ENCODE assay signal across 10 mouse cellular contexts in genomic region chr5:69601027-69601426, GRCm38 (mm10). TPM values are rescaled to one million over a fixed set of nuclear protein-coding genes. Genes with fewer than 3 reads are reported as not detected.
A peak's percentile ranks its signal among the peaks of the same experiment; 100 is the strongest.
DNase-seq lines count a peak whose midpoint lies in the region; ATAC-seq and TF ChIP-seq lines count a peak whose summit lies in the region.
"Had no signal": no experiment of that assay in that cellular context is flagged by ENCODE, and none has a peak within 500 bp of the region (broad histone marks: within the 10 kb centered on the region; RNA-seq: fewer than 3 reads in every experiment).

No protein-coding gene starts in this region.

- no peak overlapping the region for H3K27ac ChIP-seq in left cerebral cortex, adult 2 months
- H3K27ac ChIP-seq in midbrain, postnatal 0 days (ENCODE audit: low read depth, low read length): no peak overlapping the region
- H3K27ac ChIP-seq: heart, embryonic 15.5 days; limb, embryonic 13.5 days had no signal

- H3K4me2 ChIP-seq in midbrain, postnatal 0 days (ENCODE audit: low read depth, low read length, poor library complexity, severe bottlenecking): no peak overlapping the region
- H3K4me2 ChIP-seq: heart, embryonic 15.5 days; limb, embryonic 13.5 days had no signal

- H3K9me3 ChIP-seq in midbrain, postnatal 0 days (ENCODE audit: low read length): no peaks in the 10 kb centered on the region
- H3K9me3 ChIP-seq: heart, embryonic 15.5 days; limb, embryonic 13.5 days had no signal

- TF ChIP-seq CTCF in left cerebral cortex, adult 2 months (IDR thresholded peaks at IDR 0.05): peak; percentile 61
- peak; percentile 83 for TF ChIP-seq CTCF in midbrain, postnatal 0 days (IDR thresholded peaks at IDR 0.05)

- no peak for ATAC-seq in CD4-positive, CD25-positive, alpha-beta regulatory T cell, adult 4 months
- ATAC-seq in midbrain, postnatal 0 days (ENCODE audit: low FRiP score): no peak

- no peak overlapping the region for H3K4me3 ChIP-seq in left cerebral cortex, adult 2 months
- H3K4me3 ChIP-seq in midbrain, postnatal 0 days (ENCODE audit: low read depth, low read length): no peak overlapping the region
- H3K4me3 ChIP-seq: heart, embryonic 15.5 days; limb, embryonic 13.5 days had no signal

- no peaks in the 10 kb centered on the region for H3K4me1 ChIP-seq in midbrain, postnatal 0 days (ENCODE audit: insufficient read depth, low read length)
- H3K4me1 ChIP-seq: heart, embryonic 15.5 days; limb, embryonic 13.5 days had no signal

- no peaks in the 10 kb centered on the region for H3K36me3 ChIP-seq in midbrain, postnatal 0 days (ENCODE audit: insufficient read depth, low read length)
- H3K36me3 ChIP-seq: heart, embryonic 15.5 days; limb, embryonic 13.5 days had no signal

- peak; percentile 18 for DNase-seq in CD4-positive, CD25-positive, alpha-beta regulatory T cell, adult 2 months (ENCODE audit: low read depth, low spot score)
- no peak for DNase-seq in left cerebral cortex, adult 2 months (ENCODE audit: extremely low spot score in 1 of 2, low spot score in 2 of 2)
- DNase-seq in left cerebral cortex, adult 18-20 months (ENCODE audit: low spot score in 2 of 2): no peak
- peak; percentile 50 for DNase-seq in embryo, embryonic 10.5 days (ENCODE audit: low spot score)
- DNase-seq in midbrain, postnatal 0 days (ENCODE audit: low spot score): peak; percentile 64
- DNase-seq in gastrocnemius, postnatal 4 days (ENCODE audit: low spot score in 2 of 2): no peak
- DNase-seq in frontal cortex, postnatal 36 days (ENCODE audit: low spot score in 2 of 2): no peak

- no peak overlapping the region for H3K9ac ChIP-seq in midbrain, postnatal 0 days (replicated peaks; ENCODE audit: low read length, poor library complexity, severe bottlenecking)
- H3K9ac ChIP-seq: heart, embryonic 15.5 days; limb, embryonic 13.5 days had no signal

- intact Hi-C loops in left cerebral cortex, adult 2 months (cut with DNase I): no loop called here

- no peaks in the 10 kb centered on the region for H3K27me3 ChIP-seq in midbrain, postnatal 0 days (ENCODE audit: insufficient read depth, low read length)
- H3K27me3 ChIP-seq: heart, embryonic 15.5 days; limb, embryonic 13.5 days had no signal

RNA-seq across cellular contexts. Expression of gene Gnpda2, which starts 8.9 kb away (rescaled TPM):
- polyA plus RNA-seq in CD4-positive, CD25-positive, alpha-beta regulatory T cell, adult 4 months (2017; shearing (Covaris generic)): 10 to 100 TPM; 67.5 to 84.5 TPM
- total RNA-seq in left cerebral cortex, adult 2 months (2021): 10 to 100 TPM; 18.7 to 19.5 TPM
- total RNA-seq in left cerebral cortex, adult 18-20 months (2021): 10 to 100 TPM; 19.9 to 20.6 TPM
- total RNA-seq in midbrain, postnatal 0 days (2014; rRNA removed): 14.3 and 14.9 TPM in 2 replicates
- polyA plus RNA-seq in midbrain, postnatal 0 days (2015; fragmentation: Nextera tagmentation; extraction: Ambion mirVana): 32.5 and 36.4 TPM in 2 replicates
- 10 to 100 TPM; 10.2 to 11.2 TPM for total RNA-seq in gastrocnemius, postnatal 4 days (2021)

RNA-seq across cellular contexts. Expression of gene Guf1, which starts 44.3 kb away (rescaled TPM):
- polyA plus RNA-seq in CD4-positive, CD25-positive, alpha-beta regulatory T cell, adult 4 months (2017; shearing (Covaris generic)): 1 to 10 TPM; 6.6 to 8.4 TPM
- total RNA-seq in left cerebral cortex, adult 2 months (2021): 10 to 100 TPM; 21.3 to 24.1 TPM
- total RNA-seq in left cerebral cortex, adult 18-20 months (2021): 10 to 100 TPM; 20.7 to 21.6 TPM
- 42.7 and 58.1 TPM in 2 replicates for total RNA-seq in midbrain, postnatal 0 days (2014; rRNA removed)
- 33.4 and 35.5 TPM in 2 replicates for polyA plus RNA-seq in midbrain, postnatal 0 days (2015; fragmentation: Nextera tagmentation; extraction: Ambion mirVana)
- 10 to 100 TPM; 18.4 to 22.9 TPM for total RNA-seq in gastrocnemius, postnatal 4 days (2021)

RNA-seq across cellular contexts. Expression of gene Yipf7, which starts 58.6 kb away (rescaled TPM):
- polyA plus RNA-seq in CD4-positive, CD25-positive, alpha-beta regulatory T cell, adult 4 months (2017; shearing (Covaris generic)): not detected
- total RNA-seq in left cerebral cortex, adult 2 months (2021): not detected
- total RNA-seq in left cerebral cortex, adult 18-20 months (2021): not detected
- total RNA-seq in midbrain, postnatal 0 days (2014; rRNA removed): not detected in 2 replicates
- polyA plus RNA-seq in midbrain, postnatal 0 days (2015; fragmentation: Nextera tagmentation; extraction: Ambion mirVana): 0.12 TPM in 1 of 2 replicates, not detected in the other
- 10 to 100 TPM; 49.8 to 49.9 TPM for total RNA-seq in gastrocnemius, postnatal 4 days (2021)

Comparison
In these comparisons a context has a peak if more than half of its experiments do, and no peak if none do; other contexts are left out.
1. DNase-seq: peak in CD4-positive, CD25-positive, alpha-beta regulatory T cell, adult 2 months (single experiment), embryo, embryonic 10.5 days (single experiment) and midbrain, postnatal 0 days (single experiment); none in left cerebral cortex, adult 2 months (0 of 2), left cerebral cortex, adult 18-20 months (0 of 2), gastrocnemius, postnatal 4 days (0 of 2) and frontal cortex, postnatal 36 days (0 of 2).
2. RNA of gene Yipf7, which starts 58.6 kb away (total RNA-seq): 49.8 to 49.9 TPM in gastrocnemius, postnatal 4 days; not detected in left cerebral cortex, adult 18-20 months, not detected in left cerebral cortex, adult 2 months and not detected in midbrain, postnatal 0 days; every median in the first group is over 10 times any median in the second.